Mouse (Mus musculus): Measurements from ENCODE around the gene Mtx1. TPM values are rescaled to one million over a fixed set of nuclear protein-coding genes. Genes with fewer than 3 reads are reported as not detected.

Mtx1 gene
- polyA plus RNA-seq, 1 experiment from 2014 or later: 111 TPM

- peak overlapping the region; percentile 89 for H3K4me2 ChIP-seq (ENCODE audit: low read depth, low read length)
- peaks cover 36% of the 10 kb centered on the region for H3K4me1 ChIP-seq (ENCODE audit: insufficient read depth)
- TF ChIP-seq CTCF (IDR thresholded peaks at IDR 0.05; ENCODE audit: low read depth) (no peak), EP300 (IDR thresholded peaks at IDR 0.05; ENCODE audit: low read depth) (no peak)
- H3K9ac ChIP-seq (replicated peaks): no peak overlapping the region
- H3K9me3 ChIP-seq (ENCODE audit: low read length): no peaks in the 10 kb centered on the region
- ATAC-seq (no peak), DNase-seq (no peak)
- no peak overlapping the region for H3K27ac ChIP-seq (ENCODE audit: low read depth)
- WGBS (ENCODE audit: insufficient replicate concordance): under 1% methylated on average over 18 of the region's 26 CpGs
- peak overlapping the region; percentile 22; the same call in 1 of the 2 replicates for H3K4me3 ChIP-seq (ENCODE audit: low read depth, low read length)
- H3K36me3 ChIP-seq (replicated peaks; ENCODE audit: insufficient read depth, low read length): peaks cover 5% of the 10 kb centered on the region; the same call in 1 of the 2 replicates
- peaks cover 14% of the 10 kb centered on the region for H3K27me3 ChIP-seq (ENCODE audit: insufficient read depth, low read length)
These were observed 18.2 kb upstream of the Mtx1 start for GRCm38 (mm10) chr3:89244982-89245687.

GRCm38 (mm10) chr3:89244158-89244981 lies 17.5 kb upstream of the Mtx1 start:
- H3K9ac ChIP-seq (replicated peaks): no peak overlapping the region
- peaks cover 36% of the 10 kb centered on the region for H3K4me1 ChIP-seq (ENCODE audit: insufficient read depth)
- H3K9me3 ChIP-seq (ENCODE audit: low read length): no peaks in the 10 kb centered on the region
- 24% methylated on average over 24 of the region's 25 CpGs for WGBS (ENCODE audit: insufficient replicate concordance)
- H3K4me3 ChIP-seq (ENCODE audit: low read depth, low read length): peak overlapping the region; percentile 22; the same call in 1 of the 2 replicates
- H3K36me3 ChIP-seq (replicated peaks; ENCODE audit: insufficient read depth, low read length): 0 out of 2 replicates have a peak, but pooled peaks cover 2% of the 10 kb centered on the region
- peaks cover 14% of the 10 kb centered on the region for H3K27me3 ChIP-seq (ENCODE audit: insufficient read depth, low read length)
- ATAC-seq (no peak), DNase-seq (no peak)
- peak overlapping the region; percentile 89 for H3K4me2 ChIP-seq (ENCODE audit: low read depth, low read length)
- no peak overlapping the region for H3K27ac ChIP-seq (ENCODE audit: low read depth)
- TF ChIP-seq EP300 (IDR thresholded peaks at IDR 0.05; ENCODE audit: low read depth): no peak
- peak; percentile 24 for TF ChIP-seq CTCF (IDR thresholded peaks at IDR 0.05; ENCODE audit: low read depth)

- peak overlapping the region; percentile 28; the same call in 1 of the 2 replicates for H3K4me2 ChIP-seq (ENCODE audit: low read depth, low read length)
- H3K36me3 ChIP-seq (replicated peaks; ENCODE audit: insufficient read depth, low read length): no peaks in the 10 kb centered on the region
- H3K9ac ChIP-seq (replicated peaks): no peak overlapping the region
- no peak overlapping the region for H3K27ac ChIP-seq (ENCODE audit: low read depth)
- 17% methylated on average over 14 of the region's 14 CpGs for WGBS (ENCODE audit: insufficient replicate concordance)
- H3K27me3 ChIP-seq (ENCODE audit: insufficient read depth, low read length): peaks cover 14% of the 10 kb centered on the region
- peak; percentile 69 for DNase-seq
- H3K4me1 ChIP-seq (ENCODE audit: insufficient read depth): peaks cover 36% of the 10 kb centered on the region
- ATAC-seq: 0 out of 2 replicates have a peak, but pooled peaks have one; percentile 34
- no peak overlapping the region for H3K4me3 ChIP-seq (ENCODE audit: low read depth, low read length)
- TF ChIP-seq EP300 (IDR thresholded peaks at IDR 0.05; ENCODE audit: low read depth): no peak
- TF ChIP-seq CTCF (IDR thresholded peaks at IDR 0.05; ENCODE audit: low read depth): peak; percentile 61
- H3K9me3 ChIP-seq (ENCODE audit: low read length): no peaks in the 10 kb centered on the region
These were observed 16.7 kb upstream of the Mtx1 start for GRCm38 (mm10) chr3:89243609-89244008.

- Histone ChIP-seq H3K36me3 (replicated peaks; ENCODE audit: insufficient read depth, low read length) (no peaks in the 10 kb centered on the region), H3K9ac (replicated peaks) (no peak overlapping the region), H3K9me3 (ENCODE audit: low read length) (no peaks in the 10 kb centered on the region), H3K27me3 (ENCODE audit: insufficient read depth, low read length) (peaks cover 14% of the 10 kb centered on the region), H3K4me2 (ENCODE audit: low read depth, low read length) (no peak overlapping the region), H3K4me3 (ENCODE audit: low read depth, low read length) (no peak overlapping the region), H3K4me1 (ENCODE audit: insufficient read depth) (peaks cover 30% of the 10 kb centered on the region), H3K27ac (ENCODE audit: low read depth) (no peak overlapping the region)
- 58% methylated on average over 9 of the region's 9 CpGs for WGBS (ENCODE audit: insufficient replicate concordance)
- no peak for ATAC-seq
- TF ChIP-seq CTCF (IDR thresholded peaks at IDR 0.05; ENCODE audit: low read depth) (peak; percentile 85), EP300 (IDR thresholded peaks at IDR 0.05; ENCODE audit: low read depth) (no peak)
- peak; percentile 79 for DNase-seq
These were observed 15.5 kb upstream of the Mtx1 start for GRCm38 (mm10) chr3:89242331-89242895.

DNA sequence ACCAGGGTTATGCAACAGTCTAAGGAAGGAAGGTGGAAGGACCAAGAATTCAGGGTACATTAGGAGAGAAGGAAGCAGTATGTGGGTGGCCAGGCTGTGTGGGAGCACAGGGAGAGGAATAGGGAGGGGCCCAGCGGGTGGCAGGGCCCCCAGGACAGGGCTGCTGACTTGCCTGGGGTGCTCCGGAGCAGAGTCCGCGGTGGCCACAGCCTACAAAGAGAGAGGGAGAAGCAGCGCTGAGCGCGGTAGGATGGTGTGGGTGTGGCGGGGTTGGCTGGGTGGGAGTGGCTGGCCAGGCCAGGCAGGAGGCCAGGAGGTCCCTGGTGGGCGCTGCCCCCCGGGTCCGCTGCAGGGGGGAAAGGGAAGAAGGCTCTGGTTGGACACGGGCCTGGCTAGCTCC lies 11.6 kb upstream of the Mtx1 start:
- 51% methylated on average over 10 of the region's 12 CpGs for WGBS (ENCODE audit: insufficient replicate concordance)
- no peak overlapping the region for H3K4me2 ChIP-seq (ENCODE audit: low read depth, low read length)
- no peaks in the 10 kb centered on the region for H3K9me3 ChIP-seq (ENCODE audit: low read length)
- H3K27ac ChIP-seq (ENCODE audit: low read depth): no peak overlapping the region
- no peak overlapping the region for H3K4me3 ChIP-seq (ENCODE audit: low read depth, low read length)
- H3K36me3 ChIP-seq (replicated peaks; ENCODE audit: insufficient read depth, low read length): no peaks in the 10 kb centered on the region
- H3K4me1 ChIP-seq (ENCODE audit: insufficient read depth): peaks cover 7% of the 10 kb centered on the region
- DNase-seq (no peak), ATAC-seq (no peak)
- no peak overlapping the region for H3K9ac ChIP-seq (replicated peaks)
- TF ChIP-seq CTCF (IDR thresholded peaks at IDR 0.05; ENCODE audit: low read depth) (no peak), EP300 (IDR thresholded peaks at IDR 0.05; ENCODE audit: low read depth) (no peak)
- H3K27me3 ChIP-seq (ENCODE audit: insufficient read depth, low read length): no peaks in the 10 kb centered on the region

DNA sequence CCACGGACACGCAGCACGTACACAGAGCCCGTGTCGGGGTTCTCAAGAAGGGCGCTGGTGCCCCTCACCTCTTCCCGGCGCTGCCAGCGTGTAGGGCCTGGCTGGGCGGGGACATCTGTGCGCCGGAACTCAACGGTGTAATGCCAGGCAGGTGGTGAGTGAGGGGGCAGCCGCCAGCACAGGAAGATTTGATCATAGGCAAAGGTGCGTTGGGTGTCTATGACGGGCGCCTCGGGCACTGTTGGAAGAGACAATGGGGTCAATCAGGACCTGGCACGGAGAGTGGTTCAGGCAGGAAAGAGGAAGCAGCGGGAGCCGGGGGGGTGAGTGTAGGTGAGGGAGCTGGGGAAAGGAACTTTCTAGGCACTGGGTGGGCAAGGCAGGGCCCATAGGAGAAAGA lies 10.8 kb upstream of the Mtx1 start:
- H3K27me3 ChIP-seq (ENCODE audit: insufficient read depth, low read length): no peaks in the 10 kb centered on the region
- 83% methylated on average over 21 of the region's 21 CpGs for WGBS (ENCODE audit: insufficient replicate concordance)
- H3K4me1 ChIP-seq (ENCODE audit: insufficient read depth): peaks cover 6% of the 10 kb centered on the region; the same call in 1 of the 2 replicates
- no peak overlapping the region for H3K9ac ChIP-seq (replicated peaks)
- DNase-seq: no peak
- no peaks in the 10 kb centered on the region for H3K36me3 ChIP-seq (replicated peaks; ENCODE audit: insufficient read depth, low read length)
- ATAC-seq: no peak
- no peak overlapping the region for H3K27ac ChIP-seq (ENCODE audit: low read depth)
- no peak overlapping the region for H3K4me3 ChIP-seq (ENCODE audit: low read depth, low read length)
- no peaks in the 10 kb centered on the region for H3K9me3 ChIP-seq (ENCODE audit: low read length)
- no peak overlapping the region for H3K4me2 ChIP-seq (ENCODE audit: low read depth, low read length)
- no peak for TF ChIP-seq EP300 (IDR thresholded peaks at IDR 0.05; ENCODE audit: low read depth)
- no peak for TF ChIP-seq CTCF (IDR thresholded peaks at IDR 0.05; ENCODE audit: low read depth)
